ENCODE assay signal across 19 mouse cellular contexts in genomic region chr1:120229723-120230471, GRCm38 (mm10). TPM values are rescaled to one million over a fixed set of nuclear protein-coding genes. Genes with fewer than 3 reads are reported as not detected.
DNase-seq lines count a peak whose midpoint lies in the region; ATAC-seq and TF ChIP-seq lines count a peak whose summit lies in the region.
"Had no signal": no experiment of that assay in that cellular context is flagged by ENCODE, and none has a peak within 500 bp of the region (broad histone marks: within the 10 kb centered on the region; RNA-seq: fewer than 3 reads in every experiment).

No protein-coding gene starts in this region.

- 56% methylated on average over 10 of the region's 10 CpGs for WGBS in kidney, postnatal 0 days
- 61% methylated on average over 10 of the region's 10 CpGs for WGBS in limb, embryonic 14.5 days

- H3K9me3 ChIP-seq in kidney, postnatal 0 days (replicated peaks; ENCODE audit: low read length): no peaks in the 10 kb centered on the region
- H3K9me3 ChIP-seq in limb, embryonic 14.5 days (ENCODE audit: control insufficient read depth, low read length): no peaks in the 10 kb centered on the region
- H3K9me3 ChIP-seq: heart, embryonic 13.5 days; hindbrain, embryonic 13.5 days had no signal

- H3K4me3 ChIP-seq in kidney, postnatal 0 days (replicated peaks; ENCODE audit: low read depth, low read length): no peak overlapping the region
- no peak overlapping the region for H3K4me3 ChIP-seq in embryonic fibroblast, embryonic 13.5 days (ENCODE audit: insufficient read depth, low read length)
- no peak overlapping the region for H3K4me3 ChIP-seq in limb, embryonic 14.5 days (replicated peaks; ENCODE audit: low read length)
- H3K4me3 ChIP-seq: erythroblast, embryonic 14.5 days; heart, embryonic 13.5 days; hindbrain, embryonic 13.5 days; myocyte had no signal

- no peak overlapping the region for H3K9ac ChIP-seq in kidney, postnatal 0 days (ENCODE audit: low read depth, low read length)
- no peak overlapping the region for H3K9ac ChIP-seq in limb, embryonic 14.5 days (ENCODE audit: low read depth, low read length, severe bottlenecking)
- H3K9ac ChIP-seq: heart, embryonic 13.5 days; hindbrain, embryonic 13.5 days; liver, postnatal 0 days had no signal

- peak; percentile 35 for DNase-seq in kidney, postnatal 0 days (ENCODE audit: low spot score)
- DNase-seq in kidney, postnatal 25 days: no peak
- DNase-seq in gastrocnemius, adult 8-10 months (ENCODE audit: low spot score in 2 of 2): peak; percentile 19 to 44
- DNase-seq in limb, embryonic 14.5 days (ENCODE audit: low spot score): peak; percentile 23
- no peak for DNase-seq in adrenal gland, adult 8-10 months
- DNase-seq: cerebellum, adult 9-11 months; embryo, embryonic 11 days; kidney, adult 2 months; left cerebral cortex, postnatal 4 days; liver, postnatal 0 days; right cerebral cortex, adult 18-20 months had no signal

- TF ChIP-seq CTCF in kidney, postnatal 0 days (IDR thresholded peaks at IDR 0.05; ENCODE audit: low read depth): no peak
- no peak for TF ChIP-seq CTCF in embryonic fibroblast, embryonic 13.5 days (IDR thresholded peaks at IDR 0.05; ENCODE audit: borderline replicate concordance, insufficient read depth, low read length)

- no peaks in the 10 kb centered on the region for H3K27me3 ChIP-seq in kidney, postnatal 0 days (ENCODE audit: insufficient read depth, low read length)
- no peaks in the 10 kb centered on the region for H3K27me3 ChIP-seq in limb, embryonic 14.5 days (ENCODE audit: control insufficient read depth, insufficient read depth, low read length)
- H3K27me3 ChIP-seq: heart, embryonic 13.5 days; hindbrain, embryonic 13.5 days had no signal

- TF ChIP-seq POLR2A in embryonic fibroblast, embryonic 13.5 days (IDR thresholded peaks at IDR 0.05; ENCODE audit: low read depth, low read length): no peak
- no peak for TF ChIP-seq POLR2A in limb, embryonic 14.5 days (IDR thresholded peaks at IDR 0.05; ENCODE audit: borderline replicate concordance, extremely low read depth, insufficient read depth, insufficient read length)

- peak overlapping the region; percentile 25; the same call in 1 of the 2 replicates for H3K27ac ChIP-seq in kidney, postnatal 0 days
- H3K27ac ChIP-seq in embryonic fibroblast, embryonic 13.5 days (ENCODE audit: insufficient read depth, low read length): peak overlapping the region; percentile 81
- H3K27ac ChIP-seq in limb, embryonic 14.5 days (replicated peaks; ENCODE audit: low read depth, low read length): no peak overlapping the region
- H3K27ac ChIP-seq: heart, embryonic 13.5 days; hindbrain, embryonic 13.5 days had no signal

- no peak for ATAC-seq in kidney, postnatal 0 days (replicated peaks; ENCODE audit: low FRiP score, low read depth)
- no peak for ATAC-seq in limb, embryonic 14.5 days (ENCODE audit: low FRiP score, low read depth)
- no peak for ATAC-seq in megakaryocyte, adult 5-6 weeks (ENCODE audit: poor library complexity, severe bottlenecking)
- ATAC-seq: activated CD4-positive, CD25-positive, alpha-beta regulatory T cell, adult 4 months; liver, postnatal 0 days had no signal

- no peaks in the 10 kb centered on the region for H3K36me3 ChIP-seq in kidney, postnatal 0 days (ENCODE audit: insufficient read depth, low read length)
- H3K36me3 ChIP-seq in limb, embryonic 14.5 days (ENCODE audit: control insufficient read depth, insufficient read depth, low read length): no peaks in the 10 kb centered on the region
- H3K36me3 ChIP-seq: heart, embryonic 13.5 days; hindbrain, embryonic 13.5 days had no signal

- no peaks in the 10 kb centered on the region for H3K4me1 ChIP-seq in kidney, postnatal 0 days (replicated peaks; ENCODE audit: insufficient read depth, low read length)
- no peaks in the 10 kb centered on the region for H3K4me1 ChIP-seq in embryonic fibroblast, embryonic 13.5 days (ENCODE audit: control insufficient read depth, insufficient read depth, low read length)
- peaks cover 6% of the 10 kb centered on the region; the same call in 1 of the 2 replicates for H3K4me1 ChIP-seq in limb, embryonic 14.5 days (ENCODE audit: control insufficient read depth, insufficient read depth, low read length)
- H3K4me1 ChIP-seq: hindbrain, embryonic 13.5 days had no signal

- no peak overlapping the region for H3K4me2 ChIP-seq in kidney, postnatal 0 days (ENCODE audit: low read length)
- no peak overlapping the region for H3K4me2 ChIP-seq in limb, embryonic 14.5 days (replicated peaks; ENCODE audit: low read depth, low read length, severe bottlenecking)
- H3K4me2 ChIP-seq: heart, embryonic 13.5 days; hindbrain, embryonic 13.5 days; midbrain, embryonic 11.5 days had no signal

RNA-seq across cellular contexts. Expression of gene Steap3, which starts 42.6 kb away (rescaled TPM):
- 4.6 TPM in 2 replicates for polyA plus RNA-seq in kidney, postnatal 0 days (2015; fragmentation: Nextera tagmentation; extraction: Ambion mirVana)
- polyA plus RNA-seq in embryonic fibroblast, embryonic 13.5 days (2011; ENCODE audit: insufficient read length, low read depth, missing spikeins): 8.9 and 23.2 TPM in 2 replicates
- 10 to 100 TPM; 14.5 to 19.1 (median 17.8) TPM for total RNA-seq in gastrocnemius, adult 8-10 months (2022)
- polyA plus RNA-seq in limb, embryonic 14.5 days (2012; rRNA removed): 9.1 and 12.6 TPM in 2 replicates
- polyA plus RNA-seq in limb, embryonic 14.5 days (2014; fragmentation: Nextera tagmentation; extraction: Ambion mirVana): 7.7 and 8.1 TPM in 2 replicates
- 16.8 and 17.5 TPM in 2 replicates for total RNA-seq in megakaryocyte, adult 5-6 weeks (2015)
- total RNA-seq in megakaryocyte, adult 5-6 weeks (2017): 4.8 and 6.9 TPM in 2 replicates
- total RNA-seq in adrenal gland, adult 8-10 months (2022): 10 to 100 TPM; 31.0 to 47.2 (median 38.3) TPM
- polyA plus RNA-seq: activated CD4-positive, CD25-positive, alpha-beta regulatory T cell, adult 4 months had no signal

Comparison
In these comparisons a context has a peak if more than half of its experiments do, and no peak if none do; other contexts are left out.
1. DNase-seq: peak in kidney, postnatal 0 days (single experiment), gastrocnemius, adult 8-10 months (2 of 2) and limb, embryonic 14.5 days (single experiment); none in kidney, postnatal 25 days (0 of 2) and adrenal gland, adult 8-10 months (single experiment).